Mouse (Mus musculus) erythroblast, embryonic 14.5 days (primary cell): Measurements from ENCODE around the gene Mdh2.

ENCODE experiments used
- GATA1 ChIP-seq: IDR thresholded peaks from 2 replicates; pipeline ENCODE4 v1.6.1; 2012; ENCODE audit warnings: low read length, inconsistent platforms, mixed read lengths
- TAL1 ChIP-seq: IDR thresholded peaks from 3 replicates; pipeline ENCODE4 v1.6.1; 2012; ENCODE audit warnings: low read length, inconsistent platforms, mixed read lengths

- TF ChIP-seq GATA1 = no peak
- no peak for TF ChIP-seq TAL1
These were observed 36.1 kb upstream of the Mdh2 start for GRCm38 (mm10) chr5:135742156-135742555.
